8 mouse cellular contexts compared by ENCODE assay signal in the genomic region with DNA sequence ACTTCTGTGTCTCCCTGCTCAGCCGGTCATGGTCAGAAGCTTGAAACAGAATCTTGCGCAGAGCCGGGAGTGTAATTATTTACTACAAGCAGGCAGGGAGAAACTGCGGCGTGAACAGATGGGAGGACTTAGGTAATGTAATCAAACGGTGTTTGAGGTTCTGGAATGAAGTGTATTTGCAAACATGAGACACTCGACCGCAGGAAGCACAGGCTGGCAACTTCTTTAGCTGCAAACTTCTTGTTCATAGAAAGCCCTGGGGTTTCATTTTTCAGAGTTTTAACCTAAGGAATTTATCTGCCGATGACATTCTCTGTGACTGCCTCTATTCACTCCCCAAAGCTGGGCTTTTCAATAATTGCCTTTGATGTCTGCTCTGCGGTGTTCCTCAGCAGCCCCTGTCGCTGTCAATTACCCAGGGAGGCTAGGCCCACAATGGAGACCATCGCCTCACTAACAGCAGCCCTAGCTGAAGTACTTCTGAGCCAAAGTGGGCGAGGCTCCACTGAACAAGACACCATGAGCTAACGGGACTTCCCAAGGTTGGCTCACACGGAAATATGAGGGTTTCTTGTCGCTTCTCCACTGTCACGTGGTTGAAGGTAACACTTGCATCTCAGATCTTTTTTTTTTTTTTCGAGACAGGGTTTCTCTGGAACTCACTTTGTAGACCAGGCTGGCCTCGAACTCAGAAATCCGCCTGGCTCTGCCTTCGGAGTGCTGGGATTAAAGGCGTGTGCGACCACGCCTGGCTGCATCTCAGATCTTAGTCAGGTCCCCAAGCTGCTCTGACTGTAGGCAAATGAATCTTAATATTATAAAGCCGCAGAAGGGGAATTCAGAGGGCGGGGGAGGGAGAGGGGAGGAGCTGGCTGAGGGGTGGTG. TPM values are rescaled to one million over a fixed set of nuclear protein-coding genes. Genes with fewer than 3 reads are reported as not detected.
DNase-seq lines count a peak whose midpoint lies in the region; ATAC-seq and TF ChIP-seq lines count a peak whose summit lies in the region.

No protein-coding gene starts in this region.

- DNase-seq in spleen, adult 12 weeks (ENCODE audit: low spot score), result peak; percentile 26
- DNase-seq in spleen, postnatal 4 days (ENCODE audit: low spot score in 2 of 2), result no peak
- DNase-seq in embryonic facial prominence, embryonic 14.5 days (ENCODE audit: low spot score), result peak; percentile 87
- DNase-seq in lung, adult 2 months, result peak; percentile 14
- no peak for DNase-seq in frontal cortex, postnatal 10 days (ENCODE audit: low spot score in 2 of 2)
- DNase-seq in frontal cortex, postnatal 25 days (ENCODE audit: low spot score in 2 of 2), result no peak

- H3K4me2 ChIP-seq in embryonic facial prominence, embryonic 14.5 days (ENCODE audit: low read depth, low read length), result peak overlapping the region; percentile 55
- H3K4me2 ChIP-seq in intestine, embryonic 15.5 days (replicated peaks), result peak overlapping the region; percentile 51
- H3K4me2 ChIP-seq in neural tube, embryonic 13.5 days, result peak overlapping the region; percentile 48

- no peak; the same call in 1 of the 2 replicates for TF ChIP-seq POLR2A in lung, adult 2 months (IDR thresholded peaks at IDR 0.05; ENCODE audit: borderline replicate concordance, extremely low read depth, low read depth, low read length)

- peak overlapping the region; percentile 2; the same call in 1 of the 2 replicates for H3K9ac ChIP-seq in embryonic facial prominence, embryonic 14.5 days (ENCODE audit: low read depth, low read length)
- peak overlapping the region; percentile 1; the same call in 1 of the 2 replicates for H3K9ac ChIP-seq in intestine, embryonic 15.5 days
- 0 out of 2 replicates have a peak overlapping the region, but pooled peaks have one; percentile 28 for H3K9ac ChIP-seq in neural tube, embryonic 13.5 days

- TF ChIP-seq CTCF in lung, adult 2 months (IDR thresholded peaks at IDR 0.05; ENCODE audit: insufficient read depth, low read length), result no peak

- 0 out of 2 replicates have a peak, but pooled peaks cover 7% of the 10 kb centered on the region for H3K4me1 ChIP-seq in embryonic facial prominence, embryonic 14.5 days (ENCODE audit: control insufficient read depth, insufficient read depth, low read length)
- H3K4me1 ChIP-seq in intestine, embryonic 15.5 days (replicated peaks), result peaks cover 2% of the 10 kb centered on the region; the same call in 1 of the 2 replicates
- no peaks in the 10 kb centered on the region for H3K4me1 ChIP-seq in lung, adult 2 months (ENCODE audit: control insufficient read depth, insufficient read depth, low read length)
- peaks cover 14% of the 10 kb centered on the region for H3K4me1 ChIP-seq in neural tube, embryonic 13.5 days (replicated peaks)

- no peaks in the 10 kb centered on the region for H3K27me3 ChIP-seq in embryonic facial prominence, embryonic 14.5 days (replicated peaks; ENCODE audit: control insufficient read depth, insufficient read depth, low read length)
- H3K27me3 ChIP-seq in intestine, embryonic 15.5 days (replicated peaks), result no peaks in the 10 kb centered on the region
- no peaks in the 10 kb centered on the region for H3K27me3 ChIP-seq in neural tube, embryonic 13.5 days

- H3K9me3 ChIP-seq in embryonic facial prominence, embryonic 14.5 days (ENCODE audit: control insufficient read depth, low read length), result no peaks in the 10 kb centered on the region
- H3K9me3 ChIP-seq in intestine, embryonic 15.5 days, result no peaks in the 10 kb centered on the region
- no peaks in the 10 kb centered on the region for H3K9me3 ChIP-seq in neural tube, embryonic 13.5 days

- peak overlapping the region; percentile 25 for H3K4me3 ChIP-seq in embryonic facial prominence, embryonic 14.5 days (ENCODE audit: low read depth, low read length)
- peak overlapping the region; percentile 17 for H3K4me3 ChIP-seq in intestine, embryonic 15.5 days (replicated peaks)
- H3K4me3 ChIP-seq in lung, adult 2 months (replicated peaks; ENCODE audit: extremely low read depth, low read depth, low read length), result peak overlapping the region; percentile 73
- H3K4me3 ChIP-seq in neural tube, embryonic 13.5 days, result peak overlapping the region; percentile 16

- WGBS in embryonic facial prominence, embryonic 14.5 days, result 18% methylated on average over 26 of the region's 26 CpGs
- 22% methylated on average over 26 of the region's 26 CpGs for WGBS in intestine, embryonic 15.5 days
- WGBS in lung, adult 2 months, result 24% methylated on average over 26 of the region's 26 CpGs
- 29% methylated on average over 26 of the region's 26 CpGs for WGBS in neural tube, embryonic 13.5 days

- H3K27ac ChIP-seq in embryonic facial prominence, embryonic 14.5 days (replicated peaks; ENCODE audit: low read depth, low read length), result peak overlapping the region; percentile 72
- H3K27ac ChIP-seq in intestine, embryonic 15.5 days, result no peak overlapping the region
- H3K27ac ChIP-seq in neural tube, embryonic 13.5 days (replicated peaks), result no peak overlapping the region

- ATAC-seq in embryonic facial prominence, embryonic 14.5 days (ENCODE audit: low read depth), result peak; percentile 80
- ATAC-seq in intestine, embryonic 15.5 days, result peak; percentile 68
- peak; percentile 57 for ATAC-seq in neural tube, embryonic 13.5 days (ENCODE audit: low read depth)

- no peaks in the 10 kb centered on the region for H3K36me3 ChIP-seq in embryonic facial prominence, embryonic 14.5 days (ENCODE audit: control insufficient read depth, insufficient read depth, low read length)
- H3K36me3 ChIP-seq in intestine, embryonic 15.5 days, result no peaks in the 10 kb centered on the region
- H3K36me3 ChIP-seq in neural tube, embryonic 13.5 days, result no peaks in the 10 kb centered on the region

RNA-seq across cellular contexts. Expression of gene Rest, which starts 19.3 kb away (rescaled TPM):
- 35.8 and 40.4 TPM in 2 replicates for polyA plus RNA-seq in embryonic facial prominence, embryonic 14.5 days (2014; fragmentation: Nextera tagmentation; extraction: Ambion mirVana)
- polyA plus RNA-seq in intestine, embryonic 15.5 days (2015; fragmentation: Nextera tagmentation; extraction: Ambion mirVana), result 24.0 and 28.0 TPM in 2 replicates
- 6.7 and 7.3 TPM in 2 replicates for polyA plus RNA-seq in lung, adult 2 months (2012; rRNA removed)
- polyA plus RNA-seq in neural tube, embryonic 13.5 days (2015; fragmentation: Nextera tagmentation; extraction: Ambion mirVana), result 9.7 and 12.5 TPM in 2 replicates

RNA-seq across cellular contexts. Expression of gene Spink2, which starts 34.8 kb away (rescaled TPM):
- polyA plus RNA-seq in embryonic facial prominence, embryonic 14.5 days (2014; fragmentation: Nextera tagmentation; extraction: Ambion mirVana), result 3.9 and 4.7 TPM in 2 replicates
- 1.4 and 1.8 TPM in 2 replicates for polyA plus RNA-seq in intestine, embryonic 15.5 days (2015; fragmentation: Nextera tagmentation; extraction: Ambion mirVana)
- 2.4 and 3.5 TPM in 2 replicates for polyA plus RNA-seq in lung, adult 2 months (2012; rRNA removed)
- 4.8 and 5.1 TPM in 2 replicates for polyA plus RNA-seq in neural tube, embryonic 13.5 days (2015; fragmentation: Nextera tagmentation; extraction: Ambion mirVana)

Comparison
In these comparisons a context has a peak if more than half of its experiments do, and no peak if none do; other contexts are left out.
1. DNase-seq: peak in spleen, adult 12 weeks (single experiment), embryonic facial prominence, embryonic 14.5 days (single experiment) and lung, adult 2 months (single experiment); none in spleen, postnatal 4 days (0 of 2), frontal cortex, postnatal 10 days (0 of 2) and frontal cortex, postnatal 25 days (0 of 2).
2. H3K4me3 ChIP-seq: peak in every context shown above with its lines; median percentile 73 in lung, adult 2 months; 25 in embryonic facial prominence, embryonic 14.5 days; 17 in intestine, embryonic 15.5 days; 16 in neural tube, embryonic 13.5 days.
3. Peak in every context shown above with its lines, with median percentiles within 50 percentile points of each other: ATAC-seq, H3K4me2 ChIP-seq and H3K9ac ChIP-seq.